Mouse (Mus musculus) left cerebral cortex, postnatal 4 days (tissue): ENCODE results near the gene Eng. TPM values are rescaled to one million over a fixed set of nuclear protein-coding genes. Genes with fewer than 3 reads are reported as not detected.

Source experiments
- DNase-seq: peaks from one replicate; pipeline ENCODE4 v3.0.0-alpha.2; 2022
- intact Hi-C: fragments of 180-260 bp; cut with DNase I; formaldehyde crosslinking; loops from one replicate; pipeline ENCODE4 v1.15.1; 2025
- total RNA-seq, 2 experiments: library from RNA; stranded (reverse); gene quantifications; 2 replicates each; pipeline ENCODE4 v1.2.3; 2021

Eng gene
- total RNA-seq, 2 experiments from 2014 or later = 21.2 to 26.1 TPM

GRCm38 (mm10) chr2:32700966-32701743 is 54.8 kb downstream of the Eng start:
- intact Hi-C loops = no loop called here
- no peak for DNase-seq

GRCm38 (mm10) chr2:32703046-32703445 is 56.7 kb downstream of the Eng start:
- no peak for DNase-seq
- intact Hi-C loops = no loop called here

- DNase-seq = no peak
- intact Hi-C loops = no loop called here
Observed at GRCm38 (mm10) chr2:32704021-32704421, 57.6 kb downstream of the Eng start, which contains the start of gene Fpgs. Gene Fpgs (minus strand): TSS chr2:32704145.

- DNase-seq = no peak
- intact Hi-C loops = no loop called here
Observed at GRCm38 (mm10) chr2:32705018-32705417, 58.6 kb downstream of the Eng start.

DNA sequence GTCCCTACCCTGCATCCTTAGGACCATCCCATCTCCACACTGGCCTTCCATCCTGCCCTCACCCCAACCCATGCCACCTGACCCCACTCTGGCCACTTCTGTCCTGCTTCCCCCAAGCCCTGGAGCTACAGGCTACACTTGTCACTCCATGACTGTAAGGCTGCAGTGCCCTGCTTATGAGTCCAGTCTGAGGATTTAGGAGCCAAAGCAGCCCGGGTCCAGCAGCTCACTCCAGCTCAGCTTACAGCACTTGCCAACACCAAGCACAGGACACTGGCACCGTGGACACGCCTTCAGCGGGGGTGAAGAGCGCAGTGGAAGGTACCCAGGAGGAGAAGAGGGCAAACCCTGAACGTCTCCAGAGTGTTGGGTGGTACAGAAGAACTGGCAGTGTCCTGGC is 60.6 kb downstream of the Eng start:
- intact Hi-C loops = no loop called here
- DNase-seq = no peak

DNA sequence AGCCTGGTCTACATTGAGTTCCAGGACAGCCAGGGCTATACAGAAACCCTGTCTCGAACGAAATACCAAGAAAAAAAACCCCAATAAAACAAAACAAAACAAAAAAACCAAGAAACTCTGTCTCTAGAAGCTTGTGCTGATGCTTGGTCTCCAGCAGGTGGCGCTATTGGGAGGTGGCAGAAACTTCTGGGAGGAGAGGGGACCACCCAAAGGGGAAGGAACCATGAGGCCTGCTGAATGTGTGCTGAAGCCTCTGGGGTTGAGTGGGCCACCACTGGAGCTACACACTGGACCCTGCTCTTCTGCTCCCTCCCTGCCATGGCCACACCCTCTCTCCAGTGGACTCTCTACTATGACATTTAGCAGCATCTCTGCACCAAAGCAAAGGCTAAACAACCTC is 62.2 kb downstream of the Eng start:
- intact Hi-C loops = no loop called here
- peak; percentile 75 for DNase-seq

DNA sequence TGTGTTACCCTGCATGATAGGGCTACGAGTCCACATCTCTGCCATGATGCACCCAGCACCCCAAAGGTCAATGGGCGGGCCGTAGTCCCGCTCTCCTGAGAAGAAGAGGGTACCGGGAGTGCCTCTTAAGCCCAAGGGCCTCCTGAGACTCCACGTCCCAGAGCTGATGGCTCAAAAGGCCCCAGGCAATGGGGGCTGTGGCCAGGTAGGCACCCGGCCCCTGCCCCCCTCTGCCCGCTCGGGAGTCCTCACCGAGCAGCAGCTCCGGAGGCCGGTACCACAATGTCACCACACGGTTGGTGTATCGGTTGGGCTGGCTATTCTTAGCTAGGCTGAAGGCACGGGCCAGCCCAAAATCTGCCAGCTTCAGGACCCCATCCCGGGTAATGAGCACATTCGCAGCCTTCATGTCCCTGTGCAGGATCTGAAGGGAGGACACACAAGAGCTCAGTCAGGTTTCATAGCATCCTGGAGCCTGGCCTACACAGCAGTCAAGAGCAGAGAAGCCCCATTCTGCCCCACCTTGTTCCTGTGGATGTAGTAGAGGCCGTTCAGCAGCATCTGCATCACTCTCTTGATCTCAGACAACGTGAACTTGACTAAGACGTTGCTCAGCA is 63.2 kb downstream of the Eng start:
- intact Hi-C loops = loop anchor here (5.0 kb wide), 1 partner anchor 138 kb away; the partner anchor contains the start of gene Stxbp1
- no peak for DNase-seq

- no peak for DNase-seq
- intact Hi-C loops = loop anchor here (5.0 kb wide), 1 partner anchor 137 kb away; the partner anchor contains the start of gene Stxbp1
Observed at GRCm38 (mm10) chr2:32710425-32710824, 64.0 kb downstream of the Eng start.

DNA sequence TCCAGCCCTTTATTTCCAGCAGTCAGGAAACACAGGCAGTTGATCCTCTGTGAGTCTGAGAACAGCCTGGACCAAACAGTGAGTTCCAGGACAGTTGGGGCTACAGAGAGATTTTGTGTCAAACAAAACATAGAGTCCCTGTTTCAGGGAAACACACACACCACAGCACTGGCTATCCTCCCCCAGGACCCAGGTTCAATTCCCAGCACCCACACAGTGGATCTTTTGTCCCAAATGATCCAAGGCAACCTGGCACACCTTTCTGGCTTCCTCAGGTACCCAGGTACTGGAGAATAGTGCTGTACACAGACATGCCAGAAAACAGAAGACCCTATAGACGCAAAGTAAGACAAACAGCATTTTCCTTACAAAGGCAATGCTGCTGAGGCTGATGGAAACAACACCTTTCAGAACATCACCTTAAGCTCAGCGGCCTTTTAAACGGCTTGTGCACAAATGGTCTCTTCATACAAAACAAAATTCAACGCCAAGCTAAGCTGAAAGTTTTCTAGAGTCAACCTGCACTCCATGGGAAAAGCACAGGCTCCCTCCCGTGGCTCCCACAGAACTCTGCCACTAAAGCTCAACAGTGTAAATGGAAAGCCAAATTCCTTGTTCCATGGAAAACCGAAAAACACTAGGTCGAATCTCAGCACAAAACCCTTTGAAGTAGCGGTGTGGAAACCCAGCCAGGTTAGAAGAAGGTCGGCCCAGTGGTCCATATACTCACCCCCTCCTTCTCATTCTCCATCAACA is 65.1 kb downstream of the Eng start:
- no peak for DNase-seq
- intact Hi-C loops = loop anchor here (2.0 to 5.0 kb wide), 2 partner anchors 45 to 136 kb away; partner anchors contain the start of genes Stxbp1 and Tor2a

- DNase-seq = peak; percentile 54
- intact Hi-C loops = loop anchor here (2.0 to 5.0 kb wide), 2 partner anchors 45 to 135 kb away; partner anchors contain the start of genes Stxbp1 and Tor2a
Observed at GRCm38 (mm10) chr2:32712108-32712551, 65.7 kb downstream of the Eng start.

GRCm38 (mm10) chr2:32712586-32712933 is 66.2 kb downstream of the Eng start:
- intact Hi-C loops = loop anchor here (2.0 to 5.0 kb wide), 2 partner anchors 44 to 135 kb away; partner anchors contain the start of genes Stxbp1 and Tor2a
- peak; percentile 96 for DNase-seq

DNA sequence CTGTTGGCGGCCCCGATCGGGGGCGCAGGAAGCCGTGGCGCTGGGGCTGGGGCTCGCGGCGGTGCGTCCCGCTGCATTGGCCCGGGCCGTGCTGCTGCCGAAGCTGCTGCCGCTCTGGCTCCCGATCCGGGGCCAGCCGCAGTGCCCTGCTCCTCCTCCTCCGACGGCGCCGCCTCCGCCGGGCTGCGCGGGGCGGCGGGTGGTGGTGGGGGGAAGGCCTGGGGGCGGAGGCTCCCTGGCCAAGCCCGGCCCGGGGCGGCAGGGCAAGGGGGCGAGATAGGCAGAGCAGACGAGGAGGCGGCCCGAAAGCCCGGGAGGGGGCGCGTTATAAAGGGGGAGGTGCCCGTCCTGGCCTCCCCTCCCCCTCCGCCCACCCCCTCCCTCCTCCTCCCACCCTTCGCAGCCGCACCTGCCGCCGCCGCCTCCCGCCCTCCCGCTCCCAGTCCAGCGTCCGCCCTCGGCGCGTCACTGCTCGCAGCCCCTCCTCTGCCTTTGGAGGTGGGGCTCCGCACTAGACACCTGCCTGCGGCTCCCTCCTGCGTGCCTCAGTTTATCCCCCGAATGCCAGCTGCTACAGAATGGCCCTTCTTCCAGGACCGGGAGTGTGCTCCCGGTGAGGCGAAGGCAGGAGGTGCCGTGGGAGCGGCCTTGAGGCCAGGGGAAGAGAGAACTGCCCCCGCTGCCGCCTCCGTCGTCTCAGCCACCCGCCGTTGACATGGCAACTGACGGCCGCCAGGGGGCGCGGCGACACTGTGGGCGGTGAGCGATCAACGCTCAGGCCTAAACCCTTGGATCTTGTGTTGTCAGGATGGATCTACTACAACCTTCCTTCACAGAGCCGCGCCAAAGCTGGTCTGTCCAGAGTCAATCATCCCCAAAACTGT is 66.8 kb downstream of the Eng start, which contains the start of gene Cdk9:
Cdk9 (minus strand) TSS at position 143 of the 884 bp plus-strand sequence.
- intact Hi-C loops = loop anchor here (2.0 to 5.0 kb wide), 2 partner anchors 44 to 134 kb away; partner anchors contain the start of genes Stxbp1 and Tor2a
- peak; percentile 94 for DNase-seq

DNA sequence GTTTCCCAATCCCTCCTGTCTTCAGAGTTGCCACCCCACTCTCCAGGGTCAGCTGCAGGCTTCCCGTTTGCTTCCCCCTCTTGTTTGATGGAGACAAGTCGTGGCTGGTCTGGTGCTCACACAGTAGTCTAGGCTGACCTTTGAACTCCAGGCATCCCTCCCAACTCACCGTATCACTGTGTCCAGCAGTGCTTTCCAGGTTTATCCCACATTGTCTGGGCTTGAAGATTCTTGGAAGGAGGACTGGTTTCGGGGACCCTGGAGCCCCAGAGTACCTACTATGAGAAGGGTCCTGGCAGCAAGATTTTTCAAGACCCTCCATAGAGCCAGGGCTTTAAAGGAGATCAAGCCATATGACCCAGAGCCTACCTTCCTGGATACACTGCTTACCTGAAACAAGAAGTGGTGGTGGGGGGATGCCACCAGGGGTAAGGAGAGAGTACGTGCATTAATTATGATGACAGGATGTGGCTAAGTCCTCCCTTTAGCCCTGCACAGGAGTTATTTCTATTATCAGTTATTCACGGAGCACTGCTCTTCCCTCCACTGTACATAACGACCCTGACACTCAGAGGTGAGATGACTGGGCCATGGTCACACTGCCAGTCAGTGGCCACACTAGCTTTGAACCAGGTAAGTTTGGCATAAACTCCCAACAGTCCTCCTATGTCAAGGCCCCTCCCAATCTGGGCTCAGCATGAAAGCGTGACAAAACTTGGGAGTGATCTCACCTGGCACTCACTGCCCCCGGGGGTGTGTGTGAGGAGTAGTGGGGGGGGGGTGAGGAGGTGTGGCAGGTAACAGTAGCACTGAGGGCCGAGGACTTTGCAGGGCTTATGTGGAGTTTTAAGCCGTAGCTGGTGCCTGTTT is 68.0 kb downstream of the Eng start:
- no peak for DNase-seq
- intact Hi-C loops = loop anchor here (5.0 kb wide), 1 partner anchor 133 kb away; the partner anchor contains the start of gene Stxbp1

GRCm38 (mm10) chr2:32714987-32715425 is 68.6 kb downstream of the Eng start:
- DNase-seq = no peak
- intact Hi-C loops = loop anchor here (5.0 kb wide), 1 partner anchor 132 kb away; the partner anchor contains the start of gene Stxbp1

- DNase-seq = peak; percentile 57
- intact Hi-C loops = no loop called here
Observed at GRCm38 (mm10) chr2:32718761-32719160, 72.4 kb downstream of the Eng start.

GRCm38 (mm10) chr2:32720053-32720452 is 73.7 kb downstream of the Eng start:
- DNase-seq = no peak
- intact Hi-C loops = no loop called here

DNA sequence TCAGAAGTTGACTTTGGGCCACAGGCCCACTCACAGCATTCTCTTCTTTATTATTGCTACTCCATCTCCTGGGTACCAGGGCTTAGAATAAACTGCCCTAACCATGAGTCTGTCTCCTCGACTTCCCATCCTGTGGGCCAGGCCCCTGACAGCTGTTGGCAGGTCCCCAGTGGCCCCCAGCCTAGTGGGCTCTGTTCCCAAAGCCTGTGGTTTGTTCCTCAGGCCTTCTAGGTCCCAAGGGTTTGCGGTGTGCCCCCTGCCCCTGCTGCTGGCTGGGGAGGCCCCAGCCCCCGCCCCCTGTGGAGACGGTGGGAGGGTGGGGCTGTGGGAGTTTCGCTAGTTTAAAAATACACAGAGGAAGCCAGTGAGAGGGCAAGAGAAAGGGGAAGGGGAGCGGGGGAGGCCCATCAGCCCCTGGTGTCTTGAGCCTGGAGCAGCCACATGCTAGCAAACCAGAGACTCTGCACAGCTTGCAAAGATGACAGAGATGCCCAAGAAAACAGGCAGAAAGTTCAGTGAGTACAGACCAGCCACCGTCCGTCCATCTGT is 74.4 kb downstream of the Eng start, which contains the start of gene Sh2d3c:
Sh2d3c (plus strand) TSS at position 375 of the 549 bp plus-strand sequence.
- peak; percentile 47 for DNase-seq
- intact Hi-C loops = no loop called here

DNA sequence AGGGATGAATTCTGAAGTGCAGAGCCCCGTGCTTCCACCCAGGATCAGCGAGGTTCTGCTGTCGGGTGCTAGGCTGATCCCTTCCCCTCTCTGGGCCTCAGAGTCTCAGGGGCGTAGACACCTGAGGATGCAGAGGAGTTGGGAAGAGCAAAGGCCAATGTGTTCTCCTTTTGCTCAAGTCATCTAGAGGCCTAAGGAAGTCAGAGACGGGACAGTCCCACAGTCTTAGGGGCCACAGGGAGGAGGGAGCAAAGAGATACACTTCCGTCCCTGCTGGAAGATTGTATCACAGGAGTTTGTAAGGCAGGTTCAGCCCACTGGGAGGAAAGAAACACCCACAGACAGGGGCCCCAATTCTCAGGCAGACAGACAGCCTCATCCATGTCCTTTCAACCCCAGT is 75.7 kb downstream of the Eng start:
- no peak for DNase-seq
- intact Hi-C loops = no loop called here
